Mouse (Mus musculus) midbrain, embryonic 16.5 days (tissue): Measurements from ENCODE around the gene Exo5. TPM values are rescaled to one million over a fixed set of nuclear protein-coding genes. Genes with fewer than 3 reads are reported as not detected.

Experiments used
- ATAC-seq: fragments of 200-750 bp; cut with Nextera tagmentation; 2 replicates; pipeline ENCODE4 v1.8.0; 2017; ENCODE audit warnings: moderate TSS enrichment
- H3K27ac ChIP-seq: fragments of 300-500 bp; sonication (generic); 2 replicates; pipeline ENCODE4 v1.5.1; 2014; ENCODE audit warnings: mild to moderate bottlenecking, low read length, mixed read lengths
- H3K27me3 ChIP-seq: fragments of 300-500 bp; sonication (generic); 2 replicates; pipeline ENCODE4 v1.6.1; 2014; ENCODE audit warnings: low read depth, low read length, mixed read lengths; ENCODE audit not compliant: control insufficient read depth, insufficient read depth
- H3K36me3 ChIP-seq: fragments of 300-500 bp; sonication (generic); 2 replicates; pipeline ENCODE4 v1.6.1; 2014; ENCODE audit warnings: mild to moderate bottlenecking, low read length, moderate library complexity, mixed read lengths; ENCODE audit not compliant: control insufficient read depth, insufficient read depth
- H3K4me1 ChIP-seq: fragments of 300-500 bp; sonication (generic); 2 replicates; pipeline ENCODE4 v1.6.1; 2014; ENCODE audit warnings: mild to moderate bottlenecking, low read length, mixed read lengths; ENCODE audit not compliant: control insufficient read depth, insufficient read depth
- H3K4me2 ChIP-seq: fragments of 300-500 bp; sonication (generic); 2 replicates; pipeline ENCODE4 v1.6.1; 2014; ENCODE audit warnings: mild to moderate bottlenecking, low read length, mixed read lengths
- H3K4me3 ChIP-seq: fragments of 300-500 bp; sonication (generic); 2 replicates; pipeline ENCODE4 v1.5.1; 2014; ENCODE audit warnings: low read depth, mild to moderate bottlenecking, low read length, moderate library complexity, mixed read lengths
- H3K9ac ChIP-seq: fragments of 300-500 bp; sonication (generic); 2 replicates; pipeline ENCODE4 v1.6.1; 2014; ENCODE audit warnings: low read depth, low read length, mixed read lengths
- H3K9me3 ChIP-seq: fragments of 300-500 bp; sonication (generic); replicated peaks from 2 replicates; pipeline ENCODE4 v1.6.1; 2014; ENCODE audit warnings: mild to moderate bottlenecking, low read length, mixed read lengths; ENCODE audit not compliant: control insufficient read depth, poor library complexity, severe bottlenecking
- WGBS: fragments of 180-500 bp; shearing (Covaris S2); extraction: QIAGEN DNeasy Blood & Tissue Kit; methylation state at CpG from one replicate; pipeline ENCODE4 v1.1.7; 2014; 5-methylcytosine and 5-hydroxymethylcytosine counted together
- polyA plus RNA-seq: library from polyadenylated mRNA; unstranded; fragments of >200 nt; fragmentation: Nextera tagmentation; extraction: Ambion mirVana; gene quantifications from 2 replicates; pipeline ENCODE4 v1.2.1, GENCODE M21; 2015

Exo5 gene
- polyA plus RNA-seq, 1 experiment from 2014 or later = 32.2 TPM

DNA sequence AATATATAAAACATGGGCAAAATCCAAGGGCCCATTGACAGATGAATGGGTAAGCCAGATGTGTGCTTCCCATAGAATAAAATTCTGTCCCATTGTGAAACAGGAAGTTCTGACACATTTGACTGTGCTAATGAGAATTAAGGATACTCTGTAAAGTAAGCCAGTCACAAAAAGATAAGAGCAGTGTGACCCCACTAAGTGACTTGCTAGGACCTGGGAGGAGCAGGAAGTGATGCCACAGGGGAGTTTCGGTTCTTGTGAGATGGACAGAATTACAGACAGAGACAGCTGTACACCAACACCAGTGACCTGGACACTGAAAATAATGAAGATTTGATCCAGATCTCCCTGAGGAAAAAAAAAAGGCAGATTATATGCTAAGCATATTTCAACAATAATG lies 11.0 kb downstream of the Exo5 start:
- no peaks in the 10 kb centered on the region for H3K27me3 ChIP-seq
- ATAC-seq = no peak
- 85% methylated on average over 1 of the region's 1 CpGs for WGBS

DNA sequence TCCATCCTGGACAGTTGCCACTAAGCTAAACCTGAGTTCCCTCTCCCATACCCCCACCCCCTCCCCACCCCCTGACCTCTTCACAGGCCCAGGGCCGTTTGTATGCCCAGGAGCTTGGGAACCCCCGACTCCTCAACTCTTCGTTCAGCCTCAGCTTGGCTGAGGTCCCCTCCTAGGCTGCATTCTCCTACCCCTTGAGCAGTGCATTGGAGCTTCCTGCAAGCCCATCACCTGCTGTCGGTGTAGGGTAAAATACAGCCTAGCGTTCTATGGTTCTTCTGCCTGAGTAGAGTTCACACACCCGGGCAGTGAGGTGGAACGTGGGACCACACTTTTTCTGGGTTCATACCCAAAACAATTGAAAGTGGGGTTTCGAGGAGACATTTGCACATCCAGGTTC lies 11.4 kb downstream of the Exo5 start:
- 61% methylated on average over 8 of the region's 8 CpGs for WGBS
- Histone ChIP-seq H3K9ac (no peak overlapping the region), H3K9me3 (no peaks in the 10 kb centered on the region), H3K27ac (no peak overlapping the region), H3K4me3 (no peak overlapping the region), H3K4me2 (no peak overlapping the region), H3K27me3 (no peaks in the 10 kb centered on the region), H3K4me1 (no peaks in the 10 kb centered on the region), H3K36me3 (no peaks in the 10 kb centered on the region)
- ATAC-seq = no peak

More for the DNA sequence above, 11.0 kb downstream of the Exo5 start:
- no peak overlapping the region for H3K4me2 ChIP-seq
- no peaks in the 10 kb centered on the region for H3K9me3 ChIP-seq
- H3K4me1 ChIP-seq = no peaks in the 10 kb centered on the region
- no peaks in the 10 kb centered on the region for H3K36me3 ChIP-seq
- no peak overlapping the region for H3K9ac ChIP-seq
- no peak overlapping the region for H3K27ac ChIP-seq
- H3K4me3 ChIP-seq = no peak overlapping the region

DNA sequence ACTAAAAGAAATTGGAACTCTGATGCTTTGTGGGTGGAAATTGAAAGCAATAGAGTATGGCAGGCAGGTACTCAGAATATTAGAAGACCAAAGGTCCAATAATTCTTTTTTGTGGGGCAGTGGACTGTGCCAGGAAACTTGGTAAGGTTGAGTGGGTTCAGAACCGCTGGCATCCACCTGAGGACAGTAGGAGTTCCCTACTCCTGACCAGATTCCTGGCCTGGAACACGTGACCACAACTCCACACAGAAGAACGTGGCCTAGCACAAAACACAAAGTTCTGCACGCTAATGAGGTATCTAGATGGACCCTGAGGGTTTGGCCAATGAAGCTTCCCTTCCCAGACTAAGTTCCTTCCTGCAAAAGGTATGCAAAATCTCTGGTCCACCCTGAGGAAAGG lies 12.0 kb downstream of the Exo5 start:
- no peaks in the 10 kb centered on the region for H3K36me3 ChIP-seq
- no peak overlapping the region for H3K4me2 ChIP-seq
- no peak overlapping the region for H3K9ac ChIP-seq
- no peaks in the 10 kb centered on the region for H3K9me3 ChIP-seq
- no peak overlapping the region for H3K4me3 ChIP-seq
- no peaks in the 10 kb centered on the region for H3K27me3 ChIP-seq
- 53% methylated on average over 4 of the region's 4 CpGs for WGBS
- H3K27ac ChIP-seq = no peak overlapping the region
- H3K4me1 ChIP-seq = no peaks in the 10 kb centered on the region
- ATAC-seq = no peak

DNA sequence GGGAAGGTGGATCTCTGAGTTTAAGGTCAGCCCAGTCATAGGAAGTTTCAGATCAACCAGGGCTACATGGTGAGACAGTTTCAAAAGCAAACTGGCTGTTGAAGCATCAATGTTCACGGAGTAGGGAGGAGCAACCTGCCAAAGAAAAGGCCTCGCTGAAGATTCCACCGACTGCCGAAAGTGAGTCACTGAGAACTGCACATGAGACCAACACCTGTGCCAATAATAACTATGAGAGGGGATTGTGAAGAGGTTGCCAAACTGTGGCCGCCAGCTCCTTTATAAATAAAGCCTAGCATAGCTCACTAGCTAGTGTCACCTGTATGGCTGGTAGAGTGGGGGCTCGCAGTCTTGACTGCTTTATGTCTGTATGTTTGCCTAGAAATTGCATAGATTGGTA lies 13.7 kb downstream of the Exo5 start:
- H3K27ac ChIP-seq = no peak overlapping the region
- no peaks in the 10 kb centered on the region for H3K9me3 ChIP-seq
- H3K9ac ChIP-seq = no peak overlapping the region
- 89% methylated on average over 6 of the region's 6 CpGs for WGBS
- H3K4me1 ChIP-seq = no peaks in the 10 kb centered on the region
- no peak for ATAC-seq
- H3K4me3 ChIP-seq = no peak overlapping the region
- H3K27me3 ChIP-seq = no peaks in the 10 kb centered on the region
- H3K36me3 ChIP-seq = no peaks in the 10 kb centered on the region
- no peak overlapping the region for H3K4me2 ChIP-seq

DNA sequence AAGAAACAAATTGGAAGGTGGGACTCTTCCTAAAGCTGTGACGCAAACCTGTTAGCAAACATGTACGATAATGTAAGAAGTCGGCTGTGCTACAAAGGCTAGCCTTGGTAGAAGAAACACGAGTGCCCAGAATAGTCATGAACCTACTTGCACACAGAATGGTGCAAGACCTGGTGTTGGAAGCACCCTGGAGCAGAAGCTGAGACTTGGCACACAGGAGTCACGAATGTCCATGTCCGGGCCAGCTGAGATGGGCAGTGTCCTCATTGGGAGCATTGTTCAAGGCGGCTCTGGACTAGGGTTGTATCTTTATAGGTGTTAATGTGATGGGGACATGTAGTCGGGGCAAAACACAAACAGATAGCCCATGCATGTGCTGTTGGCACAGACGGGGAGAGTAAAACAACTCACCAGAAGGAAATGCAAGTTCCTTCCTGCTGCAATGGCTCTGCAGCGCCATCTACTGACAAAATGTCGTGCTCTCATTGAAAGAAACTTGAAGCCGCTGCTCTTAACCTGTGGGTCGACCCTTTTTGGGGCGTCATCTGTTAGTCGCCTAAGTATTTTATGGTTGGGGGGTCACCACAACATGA lies 15.2 kb downstream of the Exo5 start:
- H3K9ac ChIP-seq = no peak overlapping the region
- no peaks in the 10 kb centered on the region for H3K4me1 ChIP-seq
- 33% methylated on average over 15 of the region's 15 CpGs for WGBS
- H3K27ac ChIP-seq = no peak overlapping the region
- no peaks in the 10 kb centered on the region for H3K36me3 ChIP-seq
- H3K4me2 ChIP-seq = no peak overlapping the region
- H3K9me3 ChIP-seq = no peaks in the 10 kb centered on the region
- no peaks in the 10 kb centered on the region for H3K27me3 ChIP-seq
- H3K4me3 ChIP-seq = no peak overlapping the region
- peak; percentile 62; the same call in 1 of the 2 replicates for ATAC-seq

DNA sequence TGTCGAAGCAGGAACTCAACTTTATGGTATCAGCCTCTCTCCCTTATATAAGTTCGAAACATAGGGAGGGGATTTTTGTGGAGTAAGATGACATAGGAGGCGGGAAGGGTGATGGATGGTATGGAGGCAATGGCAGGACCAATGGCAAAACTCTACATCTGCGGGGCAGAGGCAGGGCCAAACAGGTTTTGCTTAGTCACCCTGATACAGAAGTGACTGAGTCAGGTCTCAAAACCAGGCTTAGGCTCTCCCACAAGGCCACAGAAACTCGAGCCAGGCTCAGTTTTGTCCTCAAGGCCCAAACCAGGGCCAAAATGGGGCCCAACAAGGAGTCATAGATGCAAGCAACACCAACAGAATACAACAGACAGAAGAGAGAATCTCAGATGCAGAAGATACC lies 19.2 kb downstream of the Exo5 start:
- Histone ChIP-seq H3K9me3 (no peaks in the 10 kb centered on the region), H3K9ac (no peak overlapping the region), H3K4me1 (no peaks in the 10 kb centered on the region), H3K36me3 (no peaks in the 10 kb centered on the region), H3K4me3 (no peak overlapping the region), H3K27me3 (no peaks in the 10 kb centered on the region), H3K27ac (no peak overlapping the region), H3K4me2 (no peak overlapping the region)
- WGBS = 81% methylated on average over 5 of the region's 5 CpGs
- ATAC-seq = no peak

DNA sequence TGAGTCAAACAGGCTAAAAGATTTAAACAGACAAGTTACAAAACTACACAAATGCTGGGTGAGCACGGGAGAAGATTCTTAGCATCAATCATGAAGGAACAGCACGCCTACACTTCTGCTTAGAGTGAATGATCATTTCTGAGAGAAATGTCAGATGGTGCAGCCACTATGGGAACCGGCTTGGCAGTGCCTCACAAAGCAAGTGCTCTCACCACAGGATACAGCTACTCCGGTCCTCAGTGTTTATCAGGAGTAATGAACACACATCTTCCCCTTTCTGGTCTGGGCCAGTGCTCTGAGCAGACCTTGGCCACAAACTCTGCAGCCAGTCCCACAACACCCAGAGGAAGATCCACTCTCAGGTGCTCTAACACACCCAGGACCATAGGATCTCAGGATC lies 20.3 kb downstream of the Exo5 start:
- no peaks in the 10 kb centered on the region for H3K4me1 ChIP-seq
- H3K4me3 ChIP-seq = no peak overlapping the region
- H3K36me3 ChIP-seq = no peaks in the 10 kb centered on the region
- no peaks in the 10 kb centered on the region for H3K27me3 ChIP-seq
- no peak overlapping the region for H3K9ac ChIP-seq
- H3K4me2 ChIP-seq = no peak overlapping the region
- 83% methylated on average over 4 of the region's 4 CpGs for WGBS
- ATAC-seq = no peak
- no peaks in the 10 kb centered on the region for H3K9me3 ChIP-seq
- H3K27ac ChIP-seq = no peak overlapping the region

DNA sequence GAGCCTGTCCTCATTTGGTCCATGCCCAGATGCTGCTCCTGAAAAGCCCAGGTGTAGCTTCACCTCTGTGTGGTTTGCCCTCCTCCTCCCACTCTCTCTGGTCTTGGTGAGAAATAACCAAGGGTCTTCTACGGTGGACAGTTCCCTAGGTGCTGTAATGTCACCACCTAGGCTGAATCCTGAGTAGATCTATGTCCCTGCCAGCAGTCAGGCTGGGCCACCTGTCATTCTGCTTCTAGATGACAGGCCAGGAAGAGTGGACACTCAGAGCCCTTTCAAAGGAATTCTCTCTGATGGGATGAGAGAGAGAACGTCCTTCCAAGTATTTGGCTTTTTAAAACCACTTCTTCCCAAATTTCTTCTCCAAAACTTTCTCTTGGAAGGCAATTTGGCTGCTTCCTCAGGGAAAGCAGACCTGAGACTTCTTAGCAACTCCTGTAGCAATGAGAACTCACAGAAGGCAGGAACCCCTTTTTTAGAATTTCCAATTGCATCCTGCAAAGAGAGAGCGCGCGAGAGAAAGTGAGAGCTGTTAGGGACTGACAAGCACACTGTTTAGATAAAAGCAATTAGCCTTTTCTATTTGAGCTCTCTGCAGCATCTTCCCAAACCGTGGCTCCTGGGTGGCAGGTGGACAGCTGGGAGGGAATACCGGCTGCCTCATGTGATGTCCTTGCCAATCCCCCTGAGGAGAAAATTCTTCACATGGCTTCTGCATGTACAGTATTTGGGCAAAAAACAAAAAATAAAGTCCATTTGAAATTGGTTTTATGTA lies 28.8 kb downstream of the Exo5 start:
- Histone ChIP-seq H3K36me3 (peaks cover 6% of the 10 kb centered on the region; the same call in 1 of the 2 replicates), H3K9me3 (no peaks in the 10 kb centered on the region), H3K4me2 (no peak overlapping the region), H3K27ac (no peak overlapping the region), H3K4me1 (no peaks in the 10 kb centered on the region), H3K9ac (no peak overlapping the region), H3K27me3 (no peaks in the 10 kb centered on the region), H3K4me3 (no peak overlapping the region)
- ATAC-seq = no peak
- WGBS = 81% methylated on average over 7 of the region's 7 CpGs

DNA sequence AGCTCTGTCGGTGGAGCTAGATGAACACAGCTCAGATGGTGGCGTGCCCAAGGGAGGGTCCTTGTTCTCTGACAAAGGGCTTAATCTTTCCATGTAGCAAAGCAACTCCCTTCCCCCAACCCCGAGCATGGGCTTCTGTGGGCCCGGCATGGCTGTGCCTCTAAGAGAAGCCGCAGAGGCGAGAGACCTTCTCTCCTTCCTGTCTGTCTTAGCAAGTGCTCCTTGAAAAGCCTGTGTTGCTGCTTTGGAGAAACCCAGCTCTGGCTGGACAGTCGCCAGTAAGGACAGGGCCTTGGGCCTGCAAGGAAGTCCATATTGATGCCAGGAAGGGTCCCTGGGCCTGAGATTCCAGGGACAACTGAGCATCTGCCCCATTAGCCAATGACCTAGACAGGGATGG lies 29.6 kb downstream of the Exo5 start:
- H3K36me3 ChIP-seq = peaks cover 6% of the 10 kb centered on the region; the same call in 1 of the 2 replicates
- H3K9me3 ChIP-seq = no peaks in the 10 kb centered on the region
- no peak overlapping the region for H3K27ac ChIP-seq
- 63% methylated on average over 7 of the region's 7 CpGs for WGBS
- no peak overlapping the region for H3K9ac ChIP-seq
- no peak for ATAC-seq
- no peak overlapping the region for H3K4me2 ChIP-seq
- H3K27me3 ChIP-seq = no peaks in the 10 kb centered on the region
- H3K4me3 ChIP-seq = no peak overlapping the region
- no peaks in the 10 kb centered on the region for H3K4me1 ChIP-seq
